Mouse (Mus musculus) forebrain, embryonic 10.5 days (tissue): ENCODE measurements around the gene Wfdc21. TPM values are rescaled to one million over a fixed set of nuclear protein-coding genes. Genes with fewer than 3 reads are reported as not detected.
A peak's percentile ranks its signal among the peaks of the same experiment; 100 is the strongest.

Experiments
- DNase-seq: peaks from one replicate; pipeline ENCODE4 v3.0.0-alpha.2; 2017; ENCODE audit warnings: low spot score; ENCODE audit errors: extremely low spot score
- H3K27ac ChIP-seq: fragments of 300-500 bp; sonication (generic); 2 replicates; pipeline ENCODE4 v1.5.1; 2016; ENCODE audit warnings: mild to moderate bottlenecking
- H3K27me3 ChIP-seq: fragments of 300-500 bp; sonication (generic); 2 replicates; pipeline ENCODE4 v1.6.1; 2016; ENCODE audit warnings: mild to moderate bottlenecking; ENCODE audit not compliant: poor library complexity, severe bottlenecking
- H3K36me3 ChIP-seq: fragments of 300-500 bp; sonication (generic); replicated peaks from 2 replicates; pipeline ENCODE4 v1.6.1; 2016; ENCODE audit warnings: mild to moderate bottlenecking, moderate library complexity
- H3K4me1 ChIP-seq: fragments of 300-500 bp; sonication (generic); 2 replicates; pipeline ENCODE4 v1.6.1; 2016
- H3K4me3 ChIP-seq: fragments of 300-500 bp; sonication (generic); 2 replicates; pipeline ENCODE4 v1.5.1; 2016; ENCODE audit warnings: mild to moderate bottlenecking, moderate library complexity
- H3K9me3 ChIP-seq: fragments of 300-500 bp; sonication (generic); 2 replicates; pipeline ENCODE4 v1.6.1; 2016; ENCODE audit warnings: mild to moderate bottlenecking, moderate library complexity
- WGBS: fragments of 180-500 bp; shearing (Covaris S2); methylation state at CpG from one replicate; pipeline ENCODE4 v1.1.7; 2016; 5-methylcytosine and 5-hydroxymethylcytosine counted together
- polyA plus RNA-seq: library from polyadenylated mRNA; unstranded; fragments of >200 nt; fragmentation: Nextera tagmentation; extraction: Ambion mirVana; gene quantifications from 2 replicates; pipeline ENCODE4 v1.2.1, GENCODE M21; 2016

Wfdc21 gene
- polyA plus RNA-seq, 1 experiment from 2014 or later: not detected

- no peaks in the 10 kb centered on the region for H3K27me3 ChIP-seq
- whole genome bisulfite sequencing: 95% methylated on average over 7 of the region's 7 CpGs
- H3K27ac ChIP-seq: no peak overlapping the region
- H3K4me1 ChIP-seq: no peaks in the 10 kb centered on the region
- DNase-seq: no peak
- H3K9me3 ChIP-seq: no peaks in the 10 kb centered on the region
- no peak overlapping the region for H3K4me3 ChIP-seq
- peaks cover 100% of the 10 kb centered on the region for H3K36me3 ChIP-seq
Measured at GRCm38 (mm10) chr11:83771014-83771413, 24.3 kb downstream of the Wfdc21 start.

GRCm38 (mm10) chr11:83772341-83772740 is 25.6 kb downstream of the Wfdc21 start:
- Histone ChIP-seq H3K4me3 (no peak overlapping the region), H3K9me3 (no peaks in the 10 kb centered on the region), H3K27me3 (no peaks in the 10 kb centered on the region), H3K4me1 (no peaks in the 10 kb centered on the region), H3K27ac (no peak overlapping the region), H3K36me3 (peaks cover 100% of the 10 kb centered on the region)
- WGBS: 95% methylated on average over 6 of the region's 6 CpGs
- DNase-seq: no peak

GRCm38 (mm10) chr11:83773691-83774090 is 27.0 kb downstream of the Wfdc21 start:
- no peak overlapping the region for H3K4me3 ChIP-seq
- peaks cover 99% of the 10 kb centered on the region for H3K36me3 ChIP-seq
- no peaks in the 10 kb centered on the region for H3K4me1 ChIP-seq
- DNase-seq: no peak
- no peaks in the 10 kb centered on the region for H3K9me3 ChIP-seq
- H3K27ac ChIP-seq: no peak overlapping the region
- no peaks in the 10 kb centered on the region for H3K27me3 ChIP-seq
- WGBS: 94% methylated on average over 16 of the region's 16 CpGs

GRCm38 (mm10) chr11:83774324-83774723 is 27.6 kb downstream of the Wfdc21 start:
- Histone ChIP-seq H3K4me3 (no peak overlapping the region), H3K4me1 (no peaks in the 10 kb centered on the region), H3K36me3 (peaks cover 99% of the 10 kb centered on the region), H3K27me3 (no peaks in the 10 kb centered on the region), H3K9me3 (no peaks in the 10 kb centered on the region), H3K27ac (no peak overlapping the region)
- DNase-seq: no peak
- WGBS: 96% methylated on average over 11 of the region's 11 CpGs

DNA sequence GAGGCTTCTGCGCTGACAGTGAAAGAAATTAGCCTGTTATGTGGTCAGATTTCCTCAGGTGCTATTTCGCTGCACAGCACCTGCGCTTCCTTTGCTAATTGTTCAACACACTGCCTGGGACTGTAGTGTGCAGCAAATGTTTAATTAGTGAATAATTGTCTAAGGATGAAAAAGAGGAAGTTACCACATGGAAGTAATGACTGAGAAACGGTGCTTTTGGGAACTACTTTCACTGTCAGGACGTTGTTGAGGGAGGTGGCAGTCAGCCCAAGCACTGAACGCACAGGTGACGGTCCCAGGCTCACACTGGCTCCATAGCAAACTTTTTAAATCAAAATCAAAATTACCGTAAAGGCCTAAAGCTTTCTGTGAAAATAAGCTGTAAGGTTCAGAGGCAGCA is 30.1 kb downstream of the Wfdc21 start:
- Histone ChIP-seq H3K27me3 (no peaks in the 10 kb centered on the region), H3K27ac (no peak overlapping the region), H3K4me1 (no peaks in the 10 kb centered on the region), H3K36me3 (peaks cover 99% of the 10 kb centered on the region), H3K4me3 (no peak overlapping the region), H3K9me3 (no peaks in the 10 kb centered on the region)
- no peak for DNase-seq
- WGBS: 96% methylated on average over 8 of the region's 8 CpGs

DNA sequence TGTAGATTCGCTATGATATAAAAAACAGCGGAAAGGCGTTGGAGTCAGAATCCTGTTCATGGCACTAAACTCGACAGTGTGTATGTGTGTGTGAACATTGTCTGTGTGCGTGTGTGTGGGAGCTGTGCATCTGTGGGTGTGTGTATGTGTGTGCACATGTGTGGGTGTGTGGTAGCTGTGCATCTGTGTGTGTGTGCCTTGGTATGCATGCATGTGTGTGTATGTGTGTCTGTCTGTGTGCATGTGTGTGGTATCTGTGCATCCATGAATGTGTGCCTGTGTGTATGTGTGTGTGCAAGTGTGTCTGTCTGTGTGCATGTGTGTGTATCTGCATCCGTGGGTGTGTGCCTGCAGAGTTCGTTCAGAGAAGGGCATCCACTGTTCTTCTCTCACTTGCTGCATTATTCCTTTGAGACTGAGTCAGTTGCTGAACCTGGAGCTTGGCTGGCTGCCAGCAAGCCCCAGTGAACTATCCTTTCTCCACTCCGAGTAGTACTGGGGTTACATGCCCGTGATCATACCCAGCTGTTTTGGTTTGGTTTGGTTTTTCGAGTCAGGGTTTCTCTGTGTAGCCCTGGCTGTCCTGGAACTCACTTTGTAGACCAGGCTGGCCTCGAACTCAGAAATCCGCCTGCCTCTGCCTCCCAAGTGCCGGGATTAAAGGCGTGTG is 37.3 kb downstream of the Wfdc21 start:
- DNase-seq: no peak
- WGBS: 96% methylated on average over 14 of the region's 14 CpGs

DNA sequence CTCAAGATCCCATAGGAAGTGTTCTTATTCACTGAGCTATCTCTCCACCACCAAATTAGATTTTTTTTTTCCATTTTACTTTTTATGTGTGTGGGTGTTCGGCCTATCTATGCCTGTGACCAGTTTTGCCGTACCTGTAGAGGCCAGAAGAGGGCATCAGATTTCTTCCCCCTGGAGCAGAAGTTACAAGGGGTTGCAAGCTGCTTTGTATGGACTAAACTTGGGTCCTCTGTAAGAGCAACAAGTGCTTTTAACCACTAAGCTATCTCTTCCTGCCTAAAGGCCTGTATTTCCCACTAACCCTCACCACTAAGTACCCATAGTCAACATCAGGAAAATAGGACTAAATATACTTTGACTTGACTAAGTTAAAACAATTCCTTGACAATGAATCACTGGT is 37.9 kb downstream of the Wfdc21 start:
- Histone ChIP-seq H3K4me3 (no peak overlapping the region), H3K9me3 (no peaks in the 10 kb centered on the region), H3K27ac (no peak overlapping the region), H3K27me3 (no peaks in the 10 kb centered on the region), H3K4me1 (0 out of 2 replicates have a peak, but pooled peaks cover 2% of the 10 kb centered on the region), H3K36me3 (peaks cover 46% of the 10 kb centered on the region)
- 81% methylated on average over 2 of the region's 2 CpGs for WGBS
- DNase-seq: no peak

More for the DNA sequence above, 37.3 kb downstream of the Wfdc21 start:
- H3K4me3 ChIP-seq: no peak overlapping the region
- H3K4me1 ChIP-seq: 0 out of 2 replicates have a peak, but pooled peaks cover 2% of the 10 kb centered on the region
- H3K9me3 ChIP-seq: no peaks in the 10 kb centered on the region
- H3K27me3 ChIP-seq: no peaks in the 10 kb centered on the region
- no peak overlapping the region for H3K27ac ChIP-seq
- peaks cover 52% of the 10 kb centered on the region for H3K36me3 ChIP-seq

- H3K27me3 ChIP-seq: no peaks in the 10 kb centered on the region
- 0 out of 2 replicates have a peak, but pooled peaks cover 2% of the 10 kb centered on the region for H3K4me1 ChIP-seq
- 17% methylated on average over 2 of the region's 2 CpGs for WGBS
- H3K27ac ChIP-seq: no peak overlapping the region
- DNase-seq: peak; percentile 46
- no peak overlapping the region for H3K4me3 ChIP-seq
- H3K36me3 ChIP-seq: peaks cover 39% of the 10 kb centered on the region
- no peaks in the 10 kb centered on the region for H3K9me3 ChIP-seq
Measured at GRCm38 (mm10) chr11:83785366-83785765, 38.6 kb downstream of the Wfdc21 start.

GRCm38 (mm10) chr11:83786835-83787234 is 40.1 kb downstream of the Wfdc21 start:
- WGBS: 82% methylated on average over 4 of the region's 4 CpGs
- Histone ChIP-seq H3K4me1 (0 out of 2 replicates have a peak, but pooled peaks cover 2% of the 10 kb centered on the region), H3K27me3 (no peaks in the 10 kb centered on the region), H3K9me3 (no peaks in the 10 kb centered on the region), H3K27ac (no peak overlapping the region), H3K36me3 (peaks cover 24% of the 10 kb centered on the region), H3K4me3 (no peak overlapping the region)
- DNase-seq: no peak

DNA sequence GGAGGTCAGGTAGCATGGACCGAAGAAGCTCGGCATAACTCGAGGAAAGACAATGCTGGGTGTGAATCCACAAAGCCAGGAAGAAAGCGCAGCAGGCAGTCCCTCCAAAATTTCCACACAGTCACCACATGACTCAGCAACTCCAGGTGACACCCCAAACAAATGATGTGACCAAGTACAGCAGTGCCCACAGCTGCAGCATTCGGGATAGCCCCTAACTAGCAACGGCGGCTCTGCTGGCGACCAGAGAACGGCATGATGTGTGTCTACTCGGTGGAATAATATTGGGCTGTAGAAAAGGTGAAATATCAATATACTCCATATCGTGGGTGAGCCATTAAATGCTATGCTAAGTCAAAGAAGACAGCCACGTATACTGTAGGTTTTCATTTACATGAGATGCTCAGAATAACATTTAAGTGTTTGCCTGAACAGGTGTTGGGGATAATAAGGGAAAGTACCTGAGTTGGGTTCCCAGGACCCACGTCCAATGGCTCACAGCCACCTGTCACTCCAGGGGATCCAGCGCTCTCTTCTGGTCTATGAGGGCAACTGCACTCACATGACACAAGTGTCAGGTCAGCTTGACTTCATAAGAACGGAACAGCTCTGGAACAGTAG is 40.8 kb downstream of the Wfdc21 start:
- Histone ChIP-seq H3K4me1 (0 out of 2 replicates have a peak, but pooled peaks cover 2% of the 10 kb centered on the region), H3K4me3 (no peak overlapping the region), H3K9me3 (no peaks in the 10 kb centered on the region), H3K27me3 (no peaks in the 10 kb centered on the region), H3K27ac (no peak overlapping the region), H3K36me3 (peaks cover 17% of the 10 kb centered on the region)
- no peak for DNase-seq
- WGBS: 84% methylated on average over 15 of the region's 15 CpGs

GRCm38 (mm10) chr11:83788331-83788730 is 41.6 kb downstream of the Wfdc21 start:
- peaks cover 9% of the 10 kb centered on the region for H3K36me3 ChIP-seq
- no peak overlapping the region for H3K4me3 ChIP-seq
- 80% methylated on average over 8 of the region's 8 CpGs for WGBS
- no peaks in the 10 kb centered on the region for H3K27me3 ChIP-seq
- DNase-seq: no peak
- H3K4me1 ChIP-seq: 0 out of 2 replicates have a peak, but pooled peaks cover 2% of the 10 kb centered on the region
- H3K27ac ChIP-seq: no peak overlapping the region
- no peaks in the 10 kb centered on the region for H3K9me3 ChIP-seq

DNA sequence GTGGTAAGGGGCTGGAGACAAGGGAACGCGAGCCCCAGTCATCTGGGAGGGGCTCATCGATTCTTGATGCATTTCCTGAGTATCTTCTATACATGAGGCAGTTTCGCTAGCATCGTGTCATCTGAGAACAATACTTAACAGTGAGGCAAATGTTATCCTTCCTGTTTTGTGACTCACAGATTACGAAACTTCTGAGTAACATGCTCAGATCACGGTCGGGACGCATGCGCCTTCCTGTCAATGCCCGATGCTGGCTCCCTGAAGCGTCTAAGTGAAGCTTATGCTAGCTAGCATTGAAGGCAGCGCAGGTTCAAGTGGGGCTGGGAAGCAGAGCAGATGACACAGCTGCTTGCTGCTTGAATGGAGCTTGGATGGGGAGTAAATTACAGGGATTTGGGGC is 42.5 kb downstream of the Wfdc21 start:
- H3K36me3 ChIP-seq: no peaks in the 10 kb centered on the region
- 78% methylated on average over 13 of the region's 13 CpGs for WGBS
- H3K9me3 ChIP-seq: no peaks in the 10 kb centered on the region
- H3K4me3 ChIP-seq: no peak overlapping the region
- 0 out of 2 replicates have a peak, but pooled peaks cover 2% of the 10 kb centered on the region for H3K4me1 ChIP-seq
- DNase-seq: no peak
- H3K27ac ChIP-seq: no peak overlapping the region
- H3K27me3 ChIP-seq: no peaks in the 10 kb centered on the region

- H3K4me1 ChIP-seq: 0 out of 2 replicates have a peak, but pooled peaks cover 2% of the 10 kb centered on the region
- H3K36me3 ChIP-seq: no peaks in the 10 kb centered on the region
- no peak overlapping the region for H3K27ac ChIP-seq
- no peaks in the 10 kb centered on the region for H3K27me3 ChIP-seq
- H3K4me3 ChIP-seq: no peak overlapping the region
- no peaks in the 10 kb centered on the region for H3K9me3 ChIP-seq
- WGBS: 72% methylated on average over 4 of the region's 4 CpGs
- DNase-seq: no peak
Measured at GRCm38 (mm10) chr11:83791133-83791532, 44.4 kb downstream of the Wfdc21 start.
